In the genomic region with DNA sequence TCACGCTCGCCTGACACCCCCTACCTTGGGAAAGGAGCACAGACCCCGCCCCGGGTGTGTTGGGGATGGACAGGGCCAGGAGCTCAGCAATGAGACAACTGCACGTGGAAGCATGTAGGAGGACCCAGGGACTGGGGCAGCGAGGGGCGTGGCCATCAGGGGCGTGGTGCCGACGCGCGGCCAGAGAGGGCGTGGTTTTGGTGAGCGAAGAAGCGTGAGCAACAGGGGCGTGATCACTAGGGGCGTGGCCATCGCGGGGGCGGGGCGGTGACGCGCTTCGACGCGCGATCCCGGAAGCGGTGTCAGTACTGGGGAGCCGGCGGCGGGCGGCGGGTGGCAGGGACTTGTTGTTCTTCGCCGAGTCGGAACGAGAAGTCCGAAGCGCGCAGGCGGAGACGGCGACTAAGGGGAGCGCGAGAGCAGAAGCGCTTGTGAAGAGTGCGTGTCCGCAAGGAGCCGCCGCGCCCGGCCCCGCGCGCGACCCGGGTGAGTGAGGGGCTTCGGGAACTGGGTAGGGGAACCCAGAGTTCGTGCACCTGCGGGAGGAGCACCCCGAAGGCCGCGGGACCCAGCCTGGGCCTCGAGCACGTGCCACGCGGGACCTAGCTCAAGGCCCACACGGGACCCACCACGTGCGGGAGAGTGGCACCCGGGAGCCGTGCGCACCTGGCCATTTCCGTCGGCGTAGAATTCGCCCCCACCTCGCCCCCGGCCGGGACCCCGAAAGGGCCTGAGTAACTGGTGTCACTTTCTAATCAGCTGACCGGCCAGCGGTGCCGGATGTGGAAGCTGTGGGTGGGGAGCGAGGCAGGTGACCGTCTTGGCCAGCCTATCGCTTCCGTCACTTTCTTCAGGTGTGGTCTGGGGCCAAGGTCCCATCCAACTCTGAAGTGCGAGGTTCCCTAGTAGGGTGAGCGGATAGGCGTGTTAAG, we compare ENCODE assay signal across 1 mouse cellular context.
TF ChIP-seq lines count a peak whose summit lies in the region.

TSS of gene Mafk (plus strand) at position 287 of the 932 bp plus-strand sequence.

TF ChIP-seq in MEL, 35 proteins besides CTCF, POLR2A, EP300 and RAD21 (continued from another document):
- TF ChIP-seq MEF2A (IDR thresholded peaks at IDR 0.05; ENCODE audit: extremely low read depth, insufficient replicate concordance, low read depth, low read length, poor library complexity, severe bottlenecking): no peak
- TF ChIP-seq MAFK (IDR thresholded peaks at IDR 0.05; ENCODE audit: borderline replicate concordance, low read depth, low read length): no peak
- TF ChIP-seq BHLHE40 (IDR thresholded peaks at IDR 0.05; ENCODE audit: borderline replicate concordance, low read depth, low read length): peak; percentile 59; the same call in 1 of the 2 replicates
- no peak for TF ChIP-seq GATA1 (IDR thresholded peaks at IDR 0.05; ENCODE audit: low read depth, low read length)
- no peak for TF ChIP-seq MYB (IDR thresholded peaks at IDR 0.05; ENCODE audit: low read depth, low read length)
- no peak for TF ChIP-seq USF2 (IDR thresholded peaks at IDR 0.05; ENCODE audit: borderline replicate concordance in 1 of 2, insufficient read depth in 1 of 2, low read depth in 1 of 2, low read length in 2 of 2)
